Mouse (Mus musculus) CH12.LX (cell line): ENCODE measurements around the gene Pstk.

ENCODE experiments used
- CTCF ChIP-seq, 2 experiments: IDR thresholded peaks in 1 of 2; conservative IDR thresholded peaks in 1 of 2; 2 replicates each; pipeline ENCODE4 v1.5.1; 2011 to 2012; ENCODE audit warnings: low read depth in 2 of 2, low read length in 2 of 2, improper control_type of control experiment in 1 of 2, inconsistent platforms in 1 of 2, mild to moderate bottlenecking in 1 of 2, moderate library complexity in 1 of 2
- E2F4 ChIP-seq: IDR thresholded peaks from 2 replicates; pipeline ENCODE4 v1.6.1; 2011; ENCODE audit warnings: low read depth, low read length, improper control_type of control experiment; ENCODE audit not compliant: insufficient replicate concordance
- PAX5 ChIP-seq: IDR thresholded peaks from 2 replicates; pipeline ENCODE4 v1.6.1; 2012; ENCODE audit warnings: low read length, inconsistent platforms, mixed read lengths
- POLR2AphosphoS2 ChIP-seq: IDR thresholded peaks from 2 replicates; pipeline ENCODE4 v1.6.1; 2011; ENCODE audit warnings: low read depth, low read length, improper control_type of control experiment
- SIN3A ChIP-seq: IDR thresholded peaks from 2 replicates; pipeline ENCODE4 v1.6.1; 2012; ENCODE audit warnings: low read length, improper control_type of control experiment, inconsistent platforms
- UBTF ChIP-seq: IDR thresholded peaks from 2 replicates; pipeline ENCODE4 v1.6.1; 2012; ENCODE audit warnings: low read depth, mild to moderate bottlenecking, inconsistent platforms, low read length, improper control_type of control experiment, moderate library complexity
- USF2 ChIP-seq: conservative IDR thresholded peaks from 2 replicates; pipeline ENCODE4 v1.6.1; 2011; ENCODE audit warnings: low read depth, low read length, improper control_type of control experiment

- TF ChIP-seq USF2 (no peak), SIN3A (no peak), POLR2AphosphoS2 (no peak), CTCF (conservative IDR thresholded peaks at IDR 0.05 in 1 of 2, IDR thresholded peaks at IDR 0.05 in 1 of 2; ENCODE audit: low read depth in 2 of 2, low read length in 2 of 2) (no peak), E2F4 (no peak), PAX5 (no peak), UBTF (no peak)
Measured at GRCm38 (mm10) chr7:131417605-131418004, 46.7 kb downstream of the Pstk start.
